Comparison of ENCODE assay signal across 22 mouse cellular contexts in the genomic region with DNA sequence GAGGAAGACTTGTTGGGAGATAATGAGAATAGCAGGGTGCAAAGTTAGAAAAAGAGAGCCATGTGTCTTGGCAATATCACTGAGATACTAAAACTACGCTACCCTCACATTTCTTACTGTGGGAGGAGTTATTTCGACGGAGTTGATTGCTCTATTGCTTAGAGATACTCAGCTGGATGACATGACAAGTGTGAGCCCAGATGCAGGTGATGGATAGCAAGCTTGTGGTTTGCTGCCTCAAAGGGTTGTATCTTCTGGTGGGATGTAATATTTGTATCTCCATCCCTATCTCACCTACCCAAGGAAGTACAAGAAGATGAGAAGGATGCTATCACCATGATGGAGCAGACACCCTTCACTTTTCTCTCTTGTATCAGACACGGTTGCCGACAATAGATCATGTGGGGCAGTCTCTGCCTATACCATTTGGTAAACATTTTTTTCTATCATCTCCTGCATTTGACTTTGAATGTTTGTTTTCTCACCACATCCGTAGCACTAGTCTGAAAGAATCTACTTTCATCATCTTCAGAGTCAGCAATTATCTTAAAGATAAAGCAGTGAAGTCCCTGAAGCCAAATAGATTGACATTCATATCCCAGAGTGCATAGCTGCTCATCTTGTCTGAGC. TPM values are rescaled to one million over a fixed set of nuclear protein-coding genes. Genes with fewer than 3 reads are reported as not detected.
DNase-seq lines count a peak whose midpoint lies in the region; ATAC-seq and TF ChIP-seq lines count a peak whose summit lies in the region.
"Had no signal": no experiment of that assay in that cellular context is flagged by ENCODE, and none has a peak within 500 bp of the region (broad histone marks: within the 10 kb centered on the region; RNA-seq: fewer than 3 reads in every experiment).

No protein-coding gene starts in this region.

- ATAC-seq in G1E (ENCODE audit: extremely low read depth, insufficient number of reproducible peaks, low FRiP score, poor library complexity, severe bottlenecking), result peak; percentile 50
- peak; percentile 54 for ATAC-seq in liver, embryonic 13.5 days (ENCODE audit: low read depth)
- ATAC-seq in megakaryocyte-erythroid progenitor cell, adult 5-6 weeks (replicated peaks; ENCODE audit: low FRiP score, low TSS enrichment, poor library complexity, severe bottlenecking), result peak; percentile 91
- no peak for ATAC-seq in granulocyte monocyte progenitor cell, adult 5-6 weeks (replicated peaks; ENCODE audit: poor library complexity, severe bottlenecking)
- ATAC-seq: forebrain, embryonic 14.5 days; intestine, embryonic 15.5 days had no signal

- DNase-seq in CD4-positive, CD25-positive, alpha-beta regulatory T cell, adult 2 months (ENCODE audit: low read depth, low spot score), result peak; percentile 60
- no peak for DNase-seq in G1E (ENCODE audit: low spot score)
- no peak for DNase-seq in liver, embryonic 13.5 days
- DNase-seq in frontal cortex, adult 2 months (ENCODE audit: extremely low spot score in 1 of 2, low spot score in 1 of 2), result no peak
- no peak for DNase-seq in adrenal gland, postnatal 25 days
- DNase-seq: cerebellum, adult 9-10 months; gastrocnemius, postnatal 25 days; kidney, adult 9 months; kidney, postnatal 36 days; lung, embryonic 14.5 days; lung, postnatal 4 days; midbrain, embryonic 14.5 days; right cerebral cortex, postnatal 14 days had no signal

- H3K9me3 ChIP-seq in G1E (replicated peaks), result no peaks in the 10 kb centered on the region
- no peaks in the 10 kb centered on the region for H3K9me3 ChIP-seq in liver, embryonic 13.5 days (replicated peaks)
- H3K9me3 ChIP-seq: heart, embryonic 10.5 days; hindbrain, embryonic 13.5 days; intestine, embryonic 15.5 days; limb, embryonic 12.5 days had no signal

- H3K27me3 ChIP-seq in G1E (ENCODE audit: insufficient read depth, low read length), result no peaks in the 10 kb centered on the region
- no peaks in the 10 kb centered on the region for H3K27me3 ChIP-seq in liver, embryonic 13.5 days
- H3K27me3 ChIP-seq: hindbrain, embryonic 13.5 days; intestine, embryonic 15.5 days; limb, embryonic 12.5 days had no signal

- peaks cover 67% of the 10 kb centered on the region for H3K4me1 ChIP-seq in G1E (ENCODE audit: insufficient read depth, low read depth, low read length)
- H3K4me1 ChIP-seq in liver, embryonic 13.5 days (replicated peaks), result peaks cover 55% of the 10 kb centered on the region
- H3K4me1 ChIP-seq: hindbrain, embryonic 13.5 days had no signal

- no peak for TF ChIP-seq CTCF in G1E (IDR thresholded peaks at IDR 0.05; ENCODE audit: low read depth, low read length)

- no peak overlapping the region for H3K4me2 ChIP-seq in liver, embryonic 13.5 days
- H3K4me2 ChIP-seq: hindbrain, embryonic 13.5 days; intestine, embryonic 15.5 days; limb, embryonic 12.5 days; lung, embryonic 14.5 days had no signal

- H3K36me3 ChIP-seq in G1E (replicated peaks), result peaks cover 79% of the 10 kb centered on the region
- H3K36me3 ChIP-seq in liver, embryonic 13.5 days, result peaks cover 6% of the 10 kb centered on the region; the same call in 1 of the 2 replicates
- H3K36me3 ChIP-seq: heart, embryonic 10.5 days; hindbrain, embryonic 13.5 days; intestine, embryonic 15.5 days; limb, embryonic 12.5 days had no signal

- no peak overlapping the region for H3K4me3 ChIP-seq in G1E (ENCODE audit: low read depth, low read length)
- no peak overlapping the region for H3K4me3 ChIP-seq in liver, embryonic 13.5 days (replicated peaks)
- H3K4me3 ChIP-seq: erythroblast, embryonic 14.5 days; heart, embryonic 10.5 days; hindbrain, embryonic 13.5 days; intestine, embryonic 15.5 days; limb, embryonic 12.5 days; myocyte had no signal

- no peak overlapping the region for H3K9ac ChIP-seq in liver, embryonic 13.5 days
- H3K9ac ChIP-seq: hindbrain, embryonic 13.5 days; intestine, embryonic 15.5 days; limb, embryonic 12.5 days; lung, embryonic 14.5 days had no signal

- 55% methylated on average over 6 of the region's 6 CpGs for WGBS in liver, embryonic 13.5 days (ENCODE audit: insufficient replicate concordance)

- no peak overlapping the region for H3K27ac ChIP-seq in liver, embryonic 13.5 days
- H3K27ac ChIP-seq: heart, embryonic 10.5 days; hindbrain, embryonic 13.5 days; intestine, embryonic 15.5 days; limb, embryonic 12.5 days had no signal

RNA-seq across cellular contexts. Expression of a gene that starts 15.0 kb away (rescaled TPM):
- total RNA-seq in G1E (2014; fragmentation: Nextera tagmentation), result 79.2 and 80.0 TPM in 2 replicates
- 39.8 and 40.7 TPM in 2 replicates for total RNA-seq in G1E (2017)
- 2.9 and 5.5 TPM in 2 replicates for polyA plus RNA-seq in G1E (2012)
- 15.1 and 19.5 TPM in 2 replicates for polyA plus RNA-seq in liver, embryonic 13.5 days (2015; fragmentation: Nextera tagmentation; extraction: Ambion mirVana)
- total RNA-seq in megakaryocyte-erythroid progenitor cell, adult 5-6 weeks (2014; fragmentation: Nextera tagmentation), result 111 and 112 TPM in 2 replicates
- total RNA-seq in megakaryocyte-erythroid progenitor cell, adult 5-6 weeks (2017), result 124 and 143 TPM in 2 replicates
- 1.7 and 2.0 TPM in 2 replicates for polyA plus RNA-seq in frontal cortex, adult 2 months (2012; rRNA removed)
- 38.5 and 76.1 TPM in 2 replicates for total RNA-seq in adrenal gland, postnatal 25 days (2021)
- total RNA-seq in granulocyte monocyte progenitor cell, adult 5-6 weeks (2014; fragmentation: Nextera tagmentation), result 119 and 145 TPM in 2 replicates
- 130 and 135 TPM in 2 replicates for total RNA-seq in granulocyte monocyte progenitor cell, adult 5-6 weeks (2017)
